Mouse (Mus musculus) stomach, embryonic 16.5 days (tissue): ENCODE measurements at regions not wholly inside any gene's neighbourhood (a gene's known extent, or its start where the extent isn't known, plus 50 kb on each side); places are given as distances from the start of the nearest gene placed in this dataset.

Source experiments
- ATAC-seq: fragments of 200-750 bp; cut with Nextera tagmentation; 2 replicates; pipeline ENCODE4 v1.8.0; 2017; ENCODE audit warnings: moderate number of reproducible peaks, moderate TSS enrichment; ENCODE audit not compliant: insufficient read depth, low FRiP score
- H3K27ac ChIP-seq: fragments of 300-500 bp; sonication (generic); 2 replicates; pipeline ENCODE4 v1.5.1; 2014; ENCODE audit warnings: low read length
- H3K27me3 ChIP-seq: fragments of 300-500 bp; sonication (generic); 2 replicates; pipeline ENCODE4 v1.6.1; 2014; ENCODE audit warnings: low read length, control low read depth, mixed read lengths; ENCODE audit not compliant: control insufficient read depth, insufficient read depth
- H3K36me3 ChIP-seq: fragments of 300-500 bp; sonication (generic); 2 replicates; pipeline ENCODE4 v1.6.1; 2014; ENCODE audit warnings: low read length; ENCODE audit not compliant: control insufficient read depth, insufficient read depth
- H3K4me1 ChIP-seq: fragments of 300-500 bp; sonication (generic); 2 replicates; pipeline ENCODE4 v1.6.1; 2014; ENCODE audit warnings: low read length, control low read depth, mixed read lengths; ENCODE audit not compliant: control insufficient read depth, insufficient read depth
- H3K4me2 ChIP-seq: fragments of 300-500 bp; sonication (generic); 2 replicates; pipeline ENCODE4 v1.6.1; 2014; ENCODE audit warnings: low read depth, low read length, mixed read lengths
- H3K4me3 ChIP-seq: fragments of 300-500 bp; sonication (generic); replicated peaks from 2 replicates; pipeline ENCODE4 v1.5.1; 2014; ENCODE audit warnings: mild to moderate bottlenecking, low read length
- H3K9ac ChIP-seq: fragments of 300-500 bp; sonication (generic); 2 replicates; pipeline ENCODE4 v1.6.1; 2014; ENCODE audit warnings: low read length
- H3K9me3 ChIP-seq: fragments of 300-500 bp; sonication (generic); replicated peaks from 2 replicates; pipeline ENCODE4 v1.6.1; 2016; ENCODE audit warnings: low read length, control low read depth; ENCODE audit not compliant: control insufficient read depth
- WGBS: fragments of 180-500 bp; shearing (Covaris S2); extraction: QIAGEN DNeasy Blood & Tissue Kit; methylation state at CpG from one replicate; pipeline ENCODE4 v1.1.7; 2014; 5-methylcytosine and 5-hydroxymethylcytosine counted together

DNA sequence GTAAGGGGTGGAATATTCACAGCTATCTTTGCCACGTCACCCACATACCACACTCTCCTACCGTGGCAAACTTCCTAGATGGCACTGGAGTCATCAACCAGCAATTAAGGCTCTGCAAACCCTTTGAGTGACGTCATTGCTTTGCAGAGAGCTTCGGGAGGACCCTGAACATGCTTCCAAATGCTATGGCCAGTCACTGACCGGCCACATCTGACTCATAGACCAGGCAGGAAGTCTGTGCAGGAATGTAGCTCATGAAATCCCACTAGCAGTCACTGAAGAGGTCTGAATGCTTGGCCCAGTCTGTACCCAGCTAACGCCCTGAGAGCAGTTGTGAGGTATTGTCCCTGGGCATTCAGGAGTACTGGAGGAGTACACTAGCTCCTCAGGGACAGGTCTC lies 203.9 kb upstream of the Rbms3 start:
- Histone ChIP-seq H3K4me3 (no peak overlapping the region), H3K36me3 (no peaks in the 10 kb centered on the region), H3K4me1 (no peaks in the 10 kb centered on the region), H3K4me2 (no peak overlapping the region), H3K27me3 (no peaks in the 10 kb centered on the region), H3K27ac (no peak overlapping the region), H3K9me3 (no peaks in the 10 kb centered on the region), H3K9ac (no peak overlapping the region)
- no peak for ATAC-seq
- 69% methylated on average over 6 of the region's 6 CpGs for WGBS

DNA sequence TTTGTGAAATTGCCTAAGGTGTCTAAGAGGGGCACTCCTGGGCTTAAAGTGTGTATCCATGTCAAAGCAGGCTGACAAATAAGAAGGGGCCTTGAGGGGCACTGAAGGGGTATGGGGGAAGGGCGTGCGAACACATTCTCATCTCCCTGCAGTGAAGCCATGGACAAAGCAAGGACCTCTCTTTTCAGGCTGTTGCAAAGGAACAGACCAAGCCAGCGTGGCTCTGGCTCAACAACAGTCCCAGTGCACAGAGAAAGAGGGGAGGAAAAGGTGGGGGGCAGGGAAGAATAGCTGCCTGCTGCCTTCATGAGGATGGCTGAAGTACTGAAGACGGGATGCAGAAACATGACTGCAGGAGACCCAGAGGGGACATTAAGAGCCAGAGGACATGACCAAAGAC lies 184.9 kb upstream of the Rbms3 start:
- H3K36me3 ChIP-seq = no peaks in the 10 kb centered on the region
- WGBS = 55% methylated on average over 4 of the region's 4 CpGs
- H3K4me1 ChIP-seq = peaks cover 3% of the 10 kb centered on the region; the same call in 1 of the 2 replicates
- no peak for ATAC-seq
- H3K9me3 ChIP-seq = no peaks in the 10 kb centered on the region
- no peak overlapping the region for H3K27ac ChIP-seq
- no peak overlapping the region for H3K9ac ChIP-seq
- no peaks in the 10 kb centered on the region for H3K27me3 ChIP-seq
- H3K4me2 ChIP-seq = no peak overlapping the region
- H3K4me3 ChIP-seq = no peak overlapping the region

DNA sequence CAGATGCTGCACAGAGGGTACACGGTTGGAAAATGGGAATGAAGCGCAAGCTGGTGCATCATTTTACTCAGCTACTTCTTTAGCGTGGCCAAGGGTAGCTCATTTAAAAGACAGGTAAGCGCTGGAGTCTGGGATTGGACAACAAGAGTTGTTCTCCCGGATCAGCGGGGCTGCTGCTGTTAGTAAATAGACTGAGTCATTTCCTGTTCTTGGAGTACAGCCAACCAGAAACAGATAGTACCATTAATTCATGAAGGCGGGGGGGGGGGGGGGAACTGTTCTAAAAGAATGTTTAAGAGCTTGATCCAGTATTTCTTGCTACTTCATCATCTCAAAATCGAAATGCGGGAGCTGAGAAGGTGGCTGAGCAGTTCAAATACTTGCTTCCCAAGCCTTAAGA lies 183.5 kb upstream of the Rbms3 start:
- Histone ChIP-seq H3K36me3 (no peaks in the 10 kb centered on the region), H3K9ac (no peak overlapping the region), H3K9me3 (no peaks in the 10 kb centered on the region), H3K4me1 (peaks cover 3% of the 10 kb centered on the region; the same call in 1 of the 2 replicates), H3K4me3 (no peak overlapping the region), H3K27ac (no peak overlapping the region), H3K27me3 (no peaks in the 10 kb centered on the region), H3K4me2 (no peak overlapping the region)
- ATAC-seq = no peak
- 68% methylated on average over 9 of the region's 9 CpGs for WGBS

DNA sequence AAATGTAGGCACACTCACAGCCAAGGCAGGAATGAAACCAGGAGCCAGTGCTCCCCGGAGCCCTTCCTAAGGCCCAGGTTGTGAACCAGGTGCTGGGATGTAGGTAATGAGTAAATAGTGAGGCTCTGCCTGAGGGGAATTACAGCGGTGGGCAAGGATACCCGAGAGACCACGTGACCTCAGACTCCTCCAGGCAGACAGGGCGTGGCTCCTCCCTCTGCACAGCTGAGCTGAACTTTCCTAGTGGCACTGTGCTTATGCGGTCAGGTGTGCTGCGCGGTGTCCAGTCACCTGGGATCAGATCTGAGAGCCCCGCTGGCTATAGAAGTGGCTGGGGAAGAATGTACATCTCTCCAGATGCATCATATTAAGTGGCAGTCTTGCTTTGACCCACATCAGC lies 176.1 kb upstream of the Rbms3 start:
- 67% methylated on average over 9 of the region's 9 CpGs for WGBS
- no peak overlapping the region for H3K4me3 ChIP-seq
- ATAC-seq = no peak
- H3K36me3 ChIP-seq = no peaks in the 10 kb centered on the region
- H3K4me1 ChIP-seq = no peaks in the 10 kb centered on the region
- no peaks in the 10 kb centered on the region for H3K27me3 ChIP-seq
- no peak overlapping the region for H3K9ac ChIP-seq
- no peaks in the 10 kb centered on the region for H3K9me3 ChIP-seq
- no peak overlapping the region for H3K4me2 ChIP-seq
- H3K27ac ChIP-seq = no peak overlapping the region

DNA sequence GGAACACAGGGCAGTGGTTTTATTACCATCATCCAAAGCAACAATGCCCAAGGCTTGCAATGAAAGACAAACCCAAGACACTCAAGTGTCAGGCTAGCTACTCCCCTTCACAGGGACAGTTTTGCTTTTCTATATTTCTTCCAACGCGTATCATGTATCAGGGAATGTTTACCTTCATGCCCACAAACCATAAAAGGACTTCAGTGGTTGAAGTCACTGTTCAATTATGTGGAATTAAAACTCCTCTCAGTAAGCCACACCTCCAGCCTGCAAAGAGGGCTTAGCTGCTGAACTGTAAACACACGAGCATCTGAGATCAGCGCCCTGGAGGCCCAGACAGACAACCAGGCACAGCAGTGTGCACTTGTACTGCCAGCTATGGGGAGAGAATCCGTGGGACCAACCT lies 154.5 kb upstream of the Rbms3 start:
- ATAC-seq = no peak
- H3K9me3 ChIP-seq = no peaks in the 10 kb centered on the region

DNA sequence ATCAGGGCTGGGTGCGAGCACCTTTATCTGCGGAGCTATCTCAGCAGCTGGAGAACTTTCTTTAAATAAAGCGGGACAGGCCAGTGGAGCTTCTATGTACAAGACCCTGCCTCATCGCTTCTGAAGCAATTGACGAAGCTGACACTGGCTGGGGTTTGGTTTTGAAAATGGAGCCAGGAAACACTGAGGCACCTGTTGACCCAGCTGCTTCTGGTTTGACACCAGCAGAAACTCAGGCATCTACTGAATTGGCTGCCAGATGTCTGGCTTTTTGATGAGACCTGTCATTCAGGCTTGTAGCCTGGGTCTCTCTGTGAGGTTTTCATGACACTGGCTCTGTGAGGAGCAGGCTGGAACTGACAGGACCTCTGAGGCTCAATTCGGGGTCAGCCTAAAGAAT lies 124.9 kb upstream of the Rbms3 start:
- no peaks in the 10 kb centered on the region for H3K36me3 ChIP-seq
- H3K4me3 ChIP-seq = no peak overlapping the region
- H3K9me3 ChIP-seq = peaks cover 5% of the 10 kb centered on the region; the same call in 1 of the 2 replicates
- no peaks in the 10 kb centered on the region for H3K27me3 ChIP-seq
- H3K4me2 ChIP-seq = no peak overlapping the region
- no peak overlapping the region for H3K9ac ChIP-seq
- WGBS = 90% methylated on average over 6 of the region's 6 CpGs
- no peak overlapping the region for H3K27ac ChIP-seq
- H3K4me1 ChIP-seq = no peaks in the 10 kb centered on the region
- no peak for ATAC-seq

More for the DNA sequence above, 154.5 kb upstream of the Rbms3 start:
- H3K4me1 ChIP-seq = 0 out of 2 replicates have a peak, but pooled peaks cover 2% of the 10 kb centered on the region
- H3K36me3 ChIP-seq = no peaks in the 10 kb centered on the region
- H3K4me3 ChIP-seq = no peak overlapping the region
- 47% methylated on average over 5 of the region's 5 CpGs for WGBS
- H3K27me3 ChIP-seq = no peaks in the 10 kb centered on the region
- no peak overlapping the region for H3K4me2 ChIP-seq
- H3K9ac ChIP-seq = no peak overlapping the region
- no peak overlapping the region for H3K27ac ChIP-seq

DNA sequence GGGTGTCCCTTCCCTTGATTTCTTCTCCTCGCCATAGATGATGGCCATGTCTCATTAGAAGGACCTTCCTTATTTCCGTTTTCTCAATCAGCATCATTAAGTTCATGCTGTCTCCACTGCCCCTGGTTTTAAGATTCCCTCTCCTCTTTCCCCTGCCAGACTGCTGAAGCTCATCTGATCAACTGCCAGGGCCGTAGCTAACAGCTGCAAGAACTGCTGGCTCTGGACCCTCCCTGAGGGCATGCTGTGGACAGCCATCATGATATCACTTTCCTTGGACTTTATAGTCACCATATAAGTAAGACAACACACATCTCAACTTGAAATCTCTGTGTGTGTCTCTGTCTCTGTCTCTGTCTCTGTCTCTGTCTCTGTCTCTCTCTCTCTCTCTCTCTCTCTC lies 123.8 kb upstream of the Rbms3 start:
- 76% methylated on average over 3 of the region's 3 CpGs for WGBS

DNA sequence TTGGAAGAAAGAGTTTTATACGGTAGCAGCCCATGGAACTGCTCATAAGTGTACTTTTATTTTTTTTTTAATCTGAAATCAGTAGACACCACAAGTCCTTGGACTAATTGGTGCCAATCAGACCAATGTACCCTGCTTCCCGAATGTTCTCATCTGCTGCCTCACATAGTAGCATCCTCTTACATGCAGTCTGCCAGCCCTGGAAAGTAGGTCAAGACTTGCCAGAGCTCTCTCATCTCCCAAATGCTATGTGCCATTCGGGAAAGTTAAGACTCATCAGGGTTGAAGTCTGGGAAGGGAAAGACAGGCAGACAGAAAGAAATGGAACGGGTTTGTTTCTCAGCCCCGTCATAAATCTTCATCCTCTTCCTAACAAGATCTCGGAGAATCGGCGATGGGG lies 115.2 kb upstream of the Rbms3 start:
- Histone ChIP-seq H3K4me2 (no peak overlapping the region), H3K4me3 (no peak overlapping the region), H3K4me1 (no peaks in the 10 kb centered on the region), H3K9ac (no peak overlapping the region), H3K9me3 (no peaks in the 10 kb centered on the region), H3K27me3 (no peaks in the 10 kb centered on the region), H3K27ac (no peak overlapping the region), H3K36me3 (no peaks in the 10 kb centered on the region)
- 88% methylated on average over 8 of the region's 8 CpGs for WGBS
- no peak for ATAC-seq

More for the DNA sequence above, 123.8 kb upstream of the Rbms3 start:
- Histone ChIP-seq H3K36me3 (no peaks in the 10 kb centered on the region), H3K4me3 (no peak overlapping the region), H3K27me3 (no peaks in the 10 kb centered on the region), H3K4me1 (no peaks in the 10 kb centered on the region), H3K27ac (no peak overlapping the region), H3K4me2 (no peak overlapping the region), H3K9me3 (peaks cover 5% of the 10 kb centered on the region; the same call in 1 of the 2 replicates), H3K9ac (no peak overlapping the region)
- ATAC-seq = no peak

DNA sequence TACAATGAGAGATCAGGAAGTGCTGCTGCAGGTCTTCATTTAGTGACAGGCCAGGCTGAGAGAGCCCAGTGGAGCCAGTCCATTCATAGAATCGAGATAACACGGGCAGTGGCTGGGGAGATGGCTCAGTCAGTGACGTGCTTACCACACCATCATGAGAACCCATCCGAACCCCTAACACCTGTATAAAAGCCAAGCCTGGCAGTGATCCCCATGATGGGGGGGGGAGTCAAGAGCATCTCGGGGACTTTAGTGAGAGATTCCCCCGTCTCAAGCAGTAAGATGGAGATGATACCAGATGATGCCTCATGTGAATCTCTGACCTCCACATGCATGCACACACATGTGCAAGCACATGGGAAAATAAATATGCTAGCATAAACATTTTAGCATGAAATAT lies 99.7 kb upstream of the Rbms3 start:
- Histone ChIP-seq H3K4me1 (0 out of 2 replicates have a peak, but pooled peaks cover 3% of the 10 kb centered on the region), H3K27me3 (no peaks in the 10 kb centered on the region), H3K9ac (no peak overlapping the region), H3K4me2 (no peak overlapping the region), H3K27ac (no peak overlapping the region), H3K9me3 (no peaks in the 10 kb centered on the region), H3K36me3 (no peaks in the 10 kb centered on the region), H3K4me3 (no peak overlapping the region)
- ATAC-seq = no peak
- WGBS = 91% methylated on average over 6 of the region's 6 CpGs

DNA sequence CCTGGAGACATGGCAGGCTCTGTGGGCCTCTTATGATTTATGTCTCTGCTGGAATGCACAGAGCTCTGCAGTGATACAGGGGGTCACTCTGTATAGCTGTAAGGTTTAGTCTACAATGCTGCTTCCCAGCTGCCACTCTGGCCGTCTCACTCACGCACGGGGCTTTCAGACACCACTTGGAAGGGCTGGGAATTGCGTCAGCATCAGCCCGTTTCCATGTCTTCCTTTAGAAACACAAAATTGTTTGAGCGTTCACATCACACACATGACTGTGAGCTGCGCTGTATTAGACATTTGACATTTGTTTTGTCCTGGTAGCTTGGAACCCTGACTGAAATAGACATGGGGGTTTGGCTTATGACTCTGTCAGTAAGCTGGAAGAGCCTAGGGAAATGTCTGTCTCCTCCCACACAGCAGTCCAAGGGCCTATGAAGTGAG lies 90.5 kb upstream of the Rbms3 start:
- Histone ChIP-seq H3K9me3 (no peaks in the 10 kb centered on the region), H3K4me3 (no peak overlapping the region), H3K27ac (no peak overlapping the region), H3K9ac (no peak overlapping the region), H3K27me3 (no peaks in the 10 kb centered on the region), H3K36me3 (no peaks in the 10 kb centered on the region), H3K4me2 (no peak overlapping the region), H3K4me1 (peaks cover 6% of the 10 kb centered on the region; the same call in 1 of the 2 replicates)
- 45% methylated on average over 7 of the region's 7 CpGs for WGBS
- ATAC-seq = peak; percentile 68; the same call in 1 of the 2 replicates
